In genomic region chr4:44253191-44253590, GRCm38 (mm10) we compare ENCODE assay signal across 12 mouse cellular contexts. TPM values are rescaled to one million over a fixed set of nuclear protein-coding genes. Genes with fewer than 3 reads are reported as not detected.
DNase-seq lines count a peak whose midpoint lies in the region; ATAC-seq and TF ChIP-seq lines count a peak whose summit lies in the region.
"Had no signal": no experiment of that assay in that cellular context is flagged by ENCODE, and none has a peak within 500 bp of the region (broad histone marks: within the 10 kb centered on the region; RNA-seq: fewer than 3 reads in every experiment).

No protein-coding gene starts in this region.

- H3K36me3 ChIP-seq in heart, embryonic 13.5 days, result no peaks in the 10 kb centered on the region
- H3K36me3 ChIP-seq in heart, adult 2 months (ENCODE audit: control insufficient read depth, insufficient read depth, low read length), result no peaks in the 10 kb centered on the region
- H3K36me3 ChIP-seq in E14TG2a.4 (ENCODE audit: insufficient read depth, low read length), result no peaks in the 10 kb centered on the region
- no peaks in the 10 kb centered on the region for H3K36me3 ChIP-seq in hindbrain, embryonic 16.5 days (ENCODE audit: control insufficient read depth, insufficient read depth, low read length)
- no peaks in the 10 kb centered on the region for H3K36me3 ChIP-seq in midbrain, embryonic 13.5 days
- H3K36me3 ChIP-seq: limb, embryonic 12.5 days had no signal

- 6% methylated on average over 6 of the region's 6 CpGs for WGBS in heart, embryonic 13.5 days
- WGBS in heart, adult 2 months, result 5% methylated on average over 6 of the region's 6 CpGs
- WGBS in hindbrain, embryonic 16.5 days, result 12% methylated on average over 6 of the region's 6 CpGs
- WGBS in midbrain, embryonic 13.5 days, result 15% methylated on average over 6 of the region's 6 CpGs

- H3K27ac ChIP-seq in heart, embryonic 13.5 days (replicated peaks), result no peak overlapping the region
- no peak overlapping the region for H3K27ac ChIP-seq in heart, adult 2 months
- H3K27ac ChIP-seq in hindbrain, embryonic 16.5 days (ENCODE audit: low read depth, low read length), result no peak overlapping the region
- no peak overlapping the region for H3K27ac ChIP-seq in midbrain, embryonic 13.5 days
- H3K27ac ChIP-seq: limb, embryonic 12.5 days had no signal

- no peaks in the 10 kb centered on the region for H3K79me2 ChIP-seq in heart, adult 2 months (replicated peaks; ENCODE audit: control insufficient read depth, insufficient read depth, low read length)

- no peak for ATAC-seq in heart, embryonic 13.5 days (ENCODE audit: extremely low read depth, insufficient number of reproducible peaks, low FRiP score, low TSS enrichment)
- no peak for ATAC-seq in hindbrain, embryonic 16.5 days
- ATAC-seq in midbrain, embryonic 13.5 days, result no peak
- ATAC-seq in frontal cortex, adult (ENCODE audit: low TSS enrichment), result no peak
- ATAC-seq in monocyte, adult 5-6 weeks (replicated peaks; ENCODE audit: insufficient number of reproducible peaks, low FRiP score, low TSS enrichment, poor library complexity, severe bottlenecking), result no peak

- H3K4me3 ChIP-seq in heart, embryonic 13.5 days, result 0 out of 2 replicates have a peak overlapping the region, but pooled peaks have one; percentile 11
- H3K4me3 ChIP-seq in heart, adult 2 months, result no peak overlapping the region
- H3K4me3 ChIP-seq in E14TG2a.4 (replicated peaks; ENCODE audit: low read length), result peak overlapping the region; percentile 45
- no peak overlapping the region for H3K4me3 ChIP-seq in hindbrain, embryonic 16.5 days (ENCODE audit: low read length)
- no peak overlapping the region for H3K4me3 ChIP-seq in midbrain, embryonic 13.5 days (replicated peaks)
- H3K4me3 ChIP-seq: limb, embryonic 12.5 days had no signal

- no peak for DNase-seq in heart, adult 2 months
- DNase-seq in gastrocnemius, postnatal 4 days (ENCODE audit: low spot score in 2 of 2), result no peak
- DNase-seq: adrenal gland, postnatal 14 days; gastrocnemius, postnatal 10 days; thymus, adult 18-20 months had no signal

- no peak overlapping the region for H3K9ac ChIP-seq in heart, embryonic 13.5 days
- H3K9ac ChIP-seq in heart, adult 2 months (ENCODE audit: low read depth, low read length), result no peak overlapping the region
- no peak overlapping the region for H3K9ac ChIP-seq in hindbrain, embryonic 16.5 days (ENCODE audit: low read depth, low read length)
- H3K9ac ChIP-seq in midbrain, embryonic 13.5 days (replicated peaks), result no peak overlapping the region
- H3K9ac ChIP-seq: limb, embryonic 12.5 days had no signal

- peak overlapping the region; percentile 58 for H3K4me2 ChIP-seq in heart, embryonic 13.5 days
- peak overlapping the region; percentile 18 for H3K4me2 ChIP-seq in hindbrain, embryonic 16.5 days (ENCODE audit: low read length)
- peak overlapping the region; percentile 14 for H3K4me2 ChIP-seq in midbrain, embryonic 13.5 days (replicated peaks)
- H3K4me2 ChIP-seq: limb, embryonic 12.5 days had no signal

- TF ChIP-seq POLR2A in heart, adult 2 months (IDR thresholded peaks at IDR 0.05; ENCODE audit: insufficient read depth, low read depth, low read length), result no peak

- H3K9me3 ChIP-seq in heart, embryonic 13.5 days, result no peaks in the 10 kb centered on the region
- H3K9me3 ChIP-seq in E14TG2a.4 (ENCODE audit: low read length), result no peaks in the 10 kb centered on the region
- no peaks in the 10 kb centered on the region for H3K9me3 ChIP-seq in hindbrain, embryonic 16.5 days (ENCODE audit: control insufficient read depth, low read length)
- no peaks in the 10 kb centered on the region for H3K9me3 ChIP-seq in midbrain, embryonic 13.5 days
- H3K9me3 ChIP-seq: limb, embryonic 12.5 days had no signal

- no peak for TF ChIP-seq EP300 in heart, adult 2 months (IDR thresholded peaks at IDR 0.05; ENCODE audit: insufficient read depth, low read depth, low read length)

- H3K27me3 ChIP-seq in heart, embryonic 13.5 days (replicated peaks), result peaks cover 21% of the 10 kb centered on the region
- peaks cover 2% of the 10 kb centered on the region; the same call in 1 of the 2 replicates for H3K27me3 ChIP-seq in heart, adult 2 months (ENCODE audit: control insufficient read depth, insufficient read depth, low read length)
- H3K27me3 ChIP-seq in E14TG2a.4 (ENCODE audit: insufficient read depth, low read length), result no peaks in the 10 kb centered on the region
- no peaks in the 10 kb centered on the region for H3K27me3 ChIP-seq in hindbrain, embryonic 16.5 days (replicated peaks; ENCODE audit: control insufficient read depth, insufficient read depth, low read length)
- no peaks in the 10 kb centered on the region for H3K27me3 ChIP-seq in midbrain, embryonic 13.5 days

- peaks cover 15% of the 10 kb centered on the region for H3K4me1 ChIP-seq in heart, embryonic 13.5 days
- H3K4me1 ChIP-seq in heart, adult 2 months (ENCODE audit: control insufficient read depth, insufficient read depth, low read length), result no peaks in the 10 kb centered on the region
- peaks cover 63% of the 10 kb centered on the region for H3K4me1 ChIP-seq in E14TG2a.4 (replicated peaks; ENCODE audit: low read depth, low read length)
- peaks cover 3% of the 10 kb centered on the region for H3K4me1 ChIP-seq in hindbrain, embryonic 16.5 days (ENCODE audit: control insufficient read depth, insufficient read depth, low read depth, low read length)
- H3K4me1 ChIP-seq in midbrain, embryonic 13.5 days (replicated peaks), result peaks cover 47% of the 10 kb centered on the region

- TF ChIP-seq CTCF in heart, adult 2 months (IDR thresholded peaks at IDR 0.05), result no peak
- TF ChIP-seq CTCF in E14TG2a.4 (conservative IDR thresholded peaks at IDR 0.05; ENCODE audit: low read length), result no peak

- intact Hi-C loops in heart, adult 2 months (cut with DNase I), result no loop called here

RNA-seq across cellular contexts. Expression of gene Rnf38, which starts 19.6 kb away (rescaled TPM):
- polyA plus RNA-seq in heart, embryonic 13.5 days (2015; fragmentation: Nextera tagmentation; extraction: Ambion mirVana), result 15.5 and 15.6 TPM in 2 replicates
- 10 to 100 TPM; 24.8 to 32.0 TPM for total RNA-seq in heart, adult 2 months (2021)
- 62.0 and 80.4 TPM in 2 replicates for polyA plus RNA-seq in heart, adult 2 months (2012; rRNA removed)
- polyA plus RNA-seq in hindbrain, embryonic 16.5 days (2015; fragmentation: Nextera tagmentation; extraction: Ambion mirVana), result 20.9 and 28.3 TPM in 2 replicates
- 49.5 and 50.6 TPM in 2 replicates for polyA plus RNA-seq in midbrain, embryonic 13.5 days (2015; fragmentation: Nextera tagmentation; extraction: Ambion mirVana)
- total RNA-seq in monocyte, adult 5-6 weeks (2017), result 38.0 to 62.4 TPM (median 46.1 TPM) in 3 replicates
- total RNA-seq in gastrocnemius, postnatal 4 days (2021), result 10 to 100 TPM; 34.0 to 37.1 TPM

RNA-seq across cellular contexts. Expression of gene Melk, which starts 47.5 kb away (rescaled TPM):
- polyA plus RNA-seq in heart, embryonic 13.5 days (2015; fragmentation: Nextera tagmentation; extraction: Ambion mirVana), result 26.8 and 28.4 TPM in 2 replicates
- total RNA-seq in heart, adult 2 months (2021), result under 1 TPM in 1 of 2 experiments, not detected in 1; 0.16 TPM
- polyA plus RNA-seq in heart, adult 2 months (2012; rRNA removed), result 0.10 and 0.18 TPM in 2 replicates
- polyA plus RNA-seq in hindbrain, embryonic 16.5 days (2015; fragmentation: Nextera tagmentation; extraction: Ambion mirVana), result 7.1 and 9.3 TPM in 2 replicates
- 19.6 and 22.0 TPM in 2 replicates for polyA plus RNA-seq in midbrain, embryonic 13.5 days (2015; fragmentation: Nextera tagmentation; extraction: Ambion mirVana)
- 0.48 to 1.2 TPM in 2 of 3 replicates, not detected in the other for total RNA-seq in monocyte, adult 5-6 weeks (2017)
- total RNA-seq in gastrocnemius, postnatal 4 days (2021), result 1 to 10 TPM; 7.7 to 8.4 TPM

Comparison
In these comparisons a context has a peak if more than half of its experiments do, and no peak if none do; other contexts are left out.
1. H3K4me3 ChIP-seq: peak in heart, embryonic 13.5 days (single experiment) and E14TG2a.4 (single experiment); none in heart, adult 2 months (single experiment), hindbrain, embryonic 16.5 days (single experiment) and midbrain, embryonic 13.5 days (single experiment).
2. Peak in every context shown above with its lines, with median percentiles within 50 percentile points of each other: H3K4me2 ChIP-seq.